Mouse (Mus musculus) heart, embryonic 14.5 days (tissue): ENCODE results near the gene Grik3. TPM values are rescaled to one million over a fixed set of nuclear protein-coding genes. Genes with fewer than 3 reads are reported as not detected.

Experiments used
- ATAC-seq: fragments of 200-750 bp; cut with Nextera tagmentation; 2 replicates; pipeline ENCODE4 v1.8.0; 2017; ENCODE audit warnings: low read depth, moderate TSS enrichment; ENCODE audit not compliant: insufficient number of reproducible peaks, insufficient read depth, low FRiP score
- H3K27ac ChIP-seq, 2 experiments: fragments of 200-500 bp in 1 of 2; fragments of 300-500 bp in 1 of 2; sonication (generic) in 1 of 2; replicated peaks in 1 of 2; 2 replicates each; pipeline ENCODE4 v1.5.1; 2012 to 2014; ENCODE audit warnings: low read depth in 2 of 2, low read length in 2 of 2, control low read depth in 1 of 2, mild to moderate bottlenecking in 1 of 2, mixed read lengths in 1 of 2; ENCODE audit not compliant: control insufficient read depth in 1 of 2, insufficient read depth in 1 of 2
- H3K27me3 ChIP-seq: fragments of 300-500 bp; sonication (generic); 2 replicates; pipeline ENCODE4 v1.6.1; 2014; ENCODE audit warnings: mild to moderate bottlenecking, low read length, control low read depth; ENCODE audit not compliant: control insufficient read depth, insufficient read depth
- H3K36me3 ChIP-seq: fragments of 300-500 bp; sonication (generic); 2 replicates; pipeline ENCODE4 v1.6.1; 2014; ENCODE audit warnings: mild to moderate bottlenecking, control low read depth, low read length, mixed read lengths; ENCODE audit not compliant: control insufficient read depth, insufficient read depth
- H3K4me1 ChIP-seq, 2 experiments: fragments of 200-500 bp in 1 of 2; fragments of 300-500 bp in 1 of 2; sonication (generic) in 1 of 2; 2 replicates each; pipeline ENCODE4 v1.6.1; 2012 to 2014; ENCODE audit warnings: low read length in 2 of 2, control low read depth in 1 of 2, mixed read lengths in 1 of 2; ENCODE audit not compliant: control insufficient read depth in 2 of 2, insufficient read depth in 2 of 2
- H3K4me2 ChIP-seq: fragments of 300-500 bp; sonication (generic); 2 replicates; pipeline ENCODE4 v1.6.1; 2014; ENCODE audit warnings: mild to moderate bottlenecking, low read length
- H3K4me3 ChIP-seq, 2 experiments: fragments of 200-500 bp in 1 of 2; fragments of 300-500 bp in 1 of 2; sonication (generic) in 1 of 2; 2 replicates each; pipeline ENCODE4 v1.5.1; 2012 to 2014; ENCODE audit warnings: low read length in 2 of 2, mild to moderate bottlenecking in 2 of 2, control low read depth in 1 of 2, low read depth in 1 of 2, moderate library complexity in 1 of 2; ENCODE audit not compliant: control insufficient read depth in 1 of 2, insufficient read depth in 1 of 2
- H3K9ac ChIP-seq: fragments of 300-500 bp; sonication (generic); 2 replicates; pipeline ENCODE4 v1.6.1; 2014; ENCODE audit warnings: mild to moderate bottlenecking, low read length
- H3K9me3 ChIP-seq: fragments of 300-500 bp; sonication (generic); 2 replicates; pipeline ENCODE4 v1.6.1; 2016; ENCODE audit warnings: low read length, control low read depth; ENCODE audit not compliant: control insufficient read depth
- WGBS: fragments of 180-500 bp; shearing (Covaris S2); extraction: QIAGEN DNeasy Blood & Tissue Kit; methylation state at CpG from one replicate; pipeline ENCODE4 v1.1.7; 2014; 5-methylcytosine and 5-hydroxymethylcytosine counted together
- polyA plus RNA-seq: library from polyadenylated mRNA; unstranded; fragments of >200 nt; fragmentation: Nextera tagmentation; extraction: Ambion mirVana; gene quantifications from 2 replicates; pipeline ENCODE4 v1.2.1, GENCODE M21; 2014

Grik3 gene
- polyA plus RNA-seq, 1 experiment from 2014 or later, result 0.22 TPM

DNA sequence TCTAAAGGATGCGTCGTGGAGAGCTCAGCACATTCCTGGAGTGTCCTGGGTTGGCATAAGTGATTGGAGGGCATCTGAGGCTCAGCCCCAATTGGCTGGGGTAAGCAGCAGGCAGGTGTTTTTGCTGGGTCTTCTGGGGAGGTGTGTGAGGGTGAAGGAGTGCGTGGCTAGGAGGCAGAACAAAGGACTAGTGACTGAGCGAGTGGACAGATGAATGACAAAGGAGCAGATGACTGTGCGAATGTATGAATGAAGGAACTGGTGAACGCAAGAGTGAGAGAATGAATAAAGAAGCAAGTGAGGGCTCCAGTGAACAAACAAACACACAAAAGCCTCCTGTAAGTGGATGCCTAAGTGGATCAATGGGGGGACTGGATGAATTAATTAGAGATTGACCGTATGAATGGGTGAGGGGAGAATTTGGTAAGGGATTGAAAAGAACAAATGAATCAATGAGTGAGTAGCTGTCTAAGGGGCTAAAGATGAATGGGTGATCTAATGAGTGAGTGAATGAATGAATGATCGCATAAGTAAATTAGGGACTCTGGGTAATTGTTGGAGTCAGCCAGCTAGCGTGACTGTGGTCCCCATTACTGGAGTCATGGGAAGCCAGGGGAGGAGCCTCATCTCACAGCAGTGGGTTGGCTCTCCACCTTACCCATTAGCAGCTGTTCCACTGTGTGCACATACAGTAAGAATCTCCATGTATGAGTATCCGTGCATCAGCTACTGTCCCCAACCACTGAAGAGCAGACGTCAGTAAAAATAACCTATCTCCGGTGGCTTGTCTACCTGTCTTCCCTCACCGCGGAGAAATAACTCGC, 4.9 kb upstream of the Grik3 start:
- no peak overlapping the region for H3K27ac ChIP-seq
- H3K9me3 ChIP-seq, result no peaks in the 10 kb centered on the region
- no peak overlapping the region for H3K9ac ChIP-seq
- peaks cover 98% of the 10 kb centered on the region for H3K27me3 ChIP-seq
- no peak overlapping the region for H3K4me2 ChIP-seq
- no peak for ATAC-seq
- H3K4me1 ChIP-seq, result peaks cover 0 to 8% of the 10 kb centered on the region in 2 experiments; a peak in 1 of 4 replicates
- 40% methylated on average over 15 of the region's 15 CpGs for WGBS
- H3K36me3 ChIP-seq, result no peaks in the 10 kb centered on the region
- H3K4me3 ChIP-seq, result no peak overlapping the region

DNA sequence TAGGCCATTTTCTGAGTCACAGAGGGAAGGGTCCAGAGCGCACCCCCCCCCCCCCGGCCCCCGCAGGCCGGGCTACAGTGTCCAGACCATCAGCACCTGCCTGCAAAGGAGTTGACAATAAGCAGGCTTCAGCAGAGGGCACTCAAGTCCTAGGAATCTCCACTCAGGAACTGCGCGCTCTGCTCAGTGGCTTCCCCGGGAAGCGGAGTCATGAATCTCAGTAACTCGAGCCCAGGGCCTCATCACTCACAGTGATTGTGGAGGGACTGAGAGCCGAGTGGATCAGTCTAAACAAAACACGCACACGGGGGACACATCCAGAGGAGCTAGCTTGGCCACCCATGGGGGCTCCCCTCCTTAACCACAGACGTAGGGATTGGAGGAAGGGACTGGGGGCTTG, 3.9 kb upstream of the Grik3 start:
- Histone ChIP-seq H3K27me3 (peaks cover 98% of the 10 kb centered on the region), H3K27ac (no peak overlapping the region), H3K4me3 (no peak overlapping the region), H3K9ac (no peak overlapping the region), H3K4me1 (peaks cover 1 to 17% of the 10 kb centered on the region in 2 experiments; a peak in 3 of 4 replicates), H3K36me3 (no peaks in the 10 kb centered on the region), H3K9me3 (no peaks in the 10 kb centered on the region), H3K4me2 (no peak overlapping the region)
- no peak for ATAC-seq
- under 1% methylated on average over 13 of the region's 13 CpGs for WGBS

- Histone ChIP-seq H3K4me3 (no peak overlapping the region), H3K36me3 (no peaks in the 10 kb centered on the region), H3K27me3 (peaks cover 98% of the 10 kb centered on the region), H3K9me3 (no peaks in the 10 kb centered on the region), H3K27ac (no peak overlapping the region), H3K4me2 (no peak overlapping the region), H3K9ac (no peak overlapping the region), H3K4me1 (peaks cover 3 to 21% of the 10 kb centered on the region in 2 experiments; a peak in 3 of 4 replicates)
- no peak for ATAC-seq
- WGBS, result 2% methylated on average over 7 of the region's 7 CpGs
Measured at GRCm38 (mm10) chr4:125487031-125487430, 3.5 kb upstream of the Grik3 start.

- no peak overlapping the region for H3K9ac ChIP-seq
- peaks cover 100% of the 10 kb centered on the region for H3K27me3 ChIP-seq
- WGBS, result 5% methylated on average over 26 of the region's 26 CpGs
- no peaks in the 10 kb centered on the region for H3K9me3 ChIP-seq
- no peak for ATAC-seq
- peaks cover 3 to 21% of the 10 kb centered on the region in 2 experiments; a peak in 3 of 4 replicates for H3K4me1 ChIP-seq
- peak overlapping the region in 1 of 2 experiments; percentile 37; a peak in 1 of 4 replicates for H3K4me3 ChIP-seq
- H3K36me3 ChIP-seq, result no peaks in the 10 kb centered on the region
- no peak overlapping the region for H3K27ac ChIP-seq
- H3K4me2 ChIP-seq, result peak overlapping the region; percentile 61; the same call in 1 of the 2 replicates
Measured at GRCm38 (mm10) chr4:125488796-125489637, 1.5 kb upstream of the Grik3 start.

DNA sequence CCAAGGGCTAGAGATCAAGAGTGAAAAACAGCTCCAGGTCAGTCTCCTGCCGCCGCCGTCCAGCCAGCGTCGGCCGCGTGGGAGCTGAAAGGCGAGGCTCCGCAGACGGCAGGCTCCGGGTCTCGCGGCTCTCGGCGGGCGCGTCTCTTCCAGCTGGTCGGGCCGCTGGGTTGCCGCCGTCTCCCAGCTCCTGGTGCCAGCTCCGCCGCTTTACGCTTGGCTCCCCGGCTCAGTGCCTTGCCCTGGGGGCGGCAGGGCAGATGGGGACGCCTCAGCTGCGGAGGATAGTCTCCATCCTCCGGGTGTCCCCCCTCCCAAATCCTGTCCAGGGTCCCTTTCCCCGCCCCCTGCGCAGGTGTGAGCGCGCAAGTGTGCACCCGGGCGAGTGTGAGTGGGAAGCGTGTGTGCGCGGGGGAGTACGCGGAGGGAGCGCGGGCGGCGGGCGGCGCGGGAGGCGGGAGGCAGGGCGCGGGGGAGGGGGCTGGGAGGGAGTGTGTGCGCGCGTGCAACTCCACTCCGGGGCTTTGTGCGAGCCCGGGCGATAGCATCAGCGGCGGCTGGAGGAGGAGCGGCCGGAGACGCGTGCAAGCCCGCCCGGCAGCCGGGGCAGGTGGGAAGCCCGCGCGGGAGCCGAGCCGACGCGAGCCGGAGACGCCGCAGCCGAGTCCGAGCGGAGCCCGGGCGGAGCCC, 454 bp upstream of the Grik3 start:
- no peak for ATAC-seq

GRCm38 (mm10) chr4:125491505-125492121, 1.1 kb downstream of the Grik3 start:
- Histone ChIP-seq H3K4me2 (peak overlapping the region; percentile 61), H3K36me3 (no peaks in the 10 kb centered on the region), H3K9ac (no peak overlapping the region), H3K9me3 (no peaks in the 10 kb centered on the region), H3K27ac (no peak overlapping the region), H3K27me3 (peaks cover 98% of the 10 kb centered on the region), H3K4me1 (peaks cover 9 to 21% of the 10 kb centered on the region in 2 experiments), H3K4me3 (peak overlapping the region; percentile 8 to 37; a peak in 3 of 4 replicates)
- ATAC-seq, result no peak
- WGBS, result under 1% methylated on average over 42 of the region's 42 CpGs

More for the DNA sequence above, 454 bp upstream of the Grik3 start:
- WGBS, result under 1% methylated on average over 78 of the region's 81 CpGs
- no peak overlapping the region for H3K9ac ChIP-seq
- peak overlapping the region; percentile 61 for H3K4me2 ChIP-seq
- H3K4me1 ChIP-seq, result peaks cover 3 to 21% of the 10 kb centered on the region in 2 experiments; a peak in 3 of 4 replicates
- peak overlapping the region; percentile 14 to 37; a peak in 3 of 4 replicates for H3K4me3 ChIP-seq
- H3K36me3 ChIP-seq, result no peaks in the 10 kb centered on the region
- no peaks in the 10 kb centered on the region for H3K9me3 ChIP-seq
- H3K27ac ChIP-seq, result no peak overlapping the region
- H3K27me3 ChIP-seq, result peaks cover 100% of the 10 kb centered on the region

DNA sequence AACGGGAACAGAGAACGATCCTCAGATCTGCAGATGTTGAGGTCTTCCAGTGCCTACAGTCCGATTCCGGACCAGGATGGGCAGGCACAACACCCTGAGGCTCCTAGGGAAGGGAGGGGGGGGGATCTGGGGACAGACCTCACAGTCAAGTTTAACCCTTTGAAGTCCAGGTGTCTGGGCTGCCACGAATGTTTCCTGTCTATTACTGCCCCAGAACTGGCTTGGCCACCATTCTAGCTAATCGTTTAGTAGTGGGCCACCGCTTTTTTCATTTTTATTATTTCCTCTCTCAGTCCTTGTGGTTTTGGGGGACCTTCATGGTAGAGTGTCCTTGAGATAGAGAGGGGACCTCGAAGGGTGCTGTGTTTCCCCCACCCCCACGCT, 1.6 kb downstream of the Grik3 start:
- Histone ChIP-seq H3K4me1 (peaks cover 9 to 21% of the 10 kb centered on the region in 2 experiments), H3K27ac (no peak overlapping the region), H3K4me3 (peak overlapping the region in 1 of 2 experiments; percentile 37; a peak in 2 of 4 replicates), H3K36me3 (no peaks in the 10 kb centered on the region), H3K27me3 (peaks cover 98% of the 10 kb centered on the region), H3K4me2 (peak overlapping the region; percentile 61; the same call in 1 of the 2 replicates), H3K9me3 (no peaks in the 10 kb centered on the region), H3K9ac (no peak overlapping the region)
- no peak for ATAC-seq
- WGBS, result 16% methylated on average over 9 of the region's 9 CpGs
